Mouse (Mus musculus): ENCODE data around the gene Mov10l1.
A peak's percentile ranks its signal among the peaks of the same experiment; 100 is the strongest.

Gene Mov10l1

GRCm38 (mm10) chr15:88982534-88983079 is at the start of gene Mov10l1:
Gene Mov10l1 (plus strand): TSS chr15:88982909.
- DNase-seq (ENCODE audit: low read depth, low spot score) = peak; percentile 71

DNA sequence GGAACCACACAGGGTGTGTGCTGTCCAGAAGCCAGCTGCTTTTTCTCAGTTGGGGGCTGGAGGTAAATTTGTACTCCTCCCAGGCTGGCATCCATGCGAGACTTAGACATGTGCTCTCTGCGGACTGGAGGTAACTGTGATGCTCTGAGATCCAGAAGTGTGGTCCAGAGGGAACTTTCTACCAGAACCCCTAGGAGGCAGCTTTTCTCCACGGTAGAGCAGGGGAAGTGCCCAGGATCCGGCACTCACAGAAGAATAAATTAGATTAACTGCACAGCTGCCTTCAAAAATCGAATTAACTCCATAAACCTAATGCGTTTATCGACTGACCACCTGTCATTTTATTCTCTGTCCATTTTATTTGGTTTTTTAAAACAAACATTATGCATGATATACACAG is 48.6 kb upstream of the Mov10l1 start:
- no peak for DNase-seq (ENCODE audit: low read depth, low spot score)

GRCm38 (mm10) chr15:88936619-88937290 is 46.0 kb upstream of the Mov10l1 start:
- peak; percentile 30 for DNase-seq (ENCODE audit: low read depth, low spot score)

GRCm38 (mm10) chr15:88937291-88937650 is 45.4 kb upstream of the Mov10l1 start:
- DNase-seq (ENCODE audit: low read depth, low spot score) = no peak

DNA sequence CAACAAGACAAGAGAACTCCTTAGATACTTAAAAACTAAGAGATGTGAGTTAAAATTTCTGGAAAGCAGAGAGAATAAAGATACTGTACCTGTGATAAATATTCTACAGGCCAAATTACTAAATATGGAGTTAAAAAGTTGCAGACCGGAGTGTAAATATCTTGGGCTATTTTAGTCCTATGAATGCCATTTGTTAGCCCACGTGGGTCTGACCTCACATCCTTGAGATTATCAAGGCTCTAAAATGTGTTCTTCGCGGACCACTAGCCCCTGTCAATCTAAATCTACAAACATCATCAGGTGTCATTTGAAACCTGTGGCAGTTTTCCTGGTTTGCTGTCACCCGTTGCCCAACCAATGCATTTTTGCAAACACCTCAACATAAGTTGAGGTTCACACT is 39.9 kb upstream of the Mov10l1 start:
- no peak for DNase-seq (ENCODE audit: low read depth, low spot score)

DNA sequence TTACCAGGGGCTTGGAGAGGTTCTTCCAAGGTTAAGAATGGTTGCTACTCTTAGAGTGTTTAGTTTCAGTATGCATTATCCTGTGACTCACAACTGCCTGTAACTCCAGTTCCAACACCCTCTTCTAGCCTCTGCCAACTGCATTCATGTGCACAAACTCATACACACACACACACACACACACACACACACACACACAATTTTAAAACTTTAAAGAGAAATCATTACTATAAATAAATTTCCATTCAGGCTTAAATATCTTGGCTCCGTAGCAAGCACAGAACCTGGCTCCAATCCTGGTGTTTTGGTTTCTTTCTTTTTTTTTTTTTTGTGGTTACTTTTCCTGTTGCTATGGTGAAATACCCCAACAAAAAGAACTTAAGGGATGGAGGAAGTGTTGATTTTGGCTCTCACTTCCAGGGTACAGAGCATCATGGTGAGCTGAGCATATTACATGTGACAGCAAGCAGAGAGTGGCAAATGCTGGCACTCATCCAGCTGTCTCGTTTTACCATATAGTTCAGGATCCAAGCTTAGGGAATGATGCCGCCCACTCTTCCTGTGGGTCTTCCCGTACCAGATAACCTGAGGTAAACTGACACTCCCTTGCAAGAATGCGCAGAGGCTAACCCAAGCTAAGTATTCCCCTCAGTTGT is 38.7 kb upstream of the Mov10l1 start:
- no peak for DNase-seq (ENCODE audit: low read depth, low spot score)

- DNase-seq (ENCODE audit: low read depth, low spot score) = no peak
Observed at GRCm38 (mm10) chr15:88946851-88947250, 35.9 kb upstream of the Mov10l1 start.

DNA sequence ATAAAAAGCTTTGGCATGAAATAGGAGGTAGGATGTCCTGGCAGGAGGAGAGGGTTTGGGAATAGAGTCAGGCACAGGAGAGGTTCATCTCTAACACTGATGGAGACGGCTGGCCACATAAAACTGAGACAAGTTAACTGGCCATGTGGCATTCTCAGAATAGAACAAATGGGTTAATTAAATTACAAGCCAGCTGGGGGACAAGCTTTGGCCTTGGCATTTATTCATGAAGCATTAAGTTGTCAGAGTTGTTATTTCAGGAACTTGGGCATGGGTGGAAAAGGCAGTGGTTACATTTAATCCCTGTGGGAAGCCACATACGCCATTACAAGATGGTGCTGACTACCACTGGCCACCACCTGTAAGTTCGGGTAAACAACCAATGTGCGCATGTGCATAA is 31.5 kb upstream of the Mov10l1 start:
- peak; percentile 31 for DNase-seq (ENCODE audit: low read depth, low spot score)

- peak; percentile 32 for DNase-seq (ENCODE audit: low read depth, low spot score)
Observed at GRCm38 (mm10) chr15:88954368-88955072, 28.2 kb upstream of the Mov10l1 start, which contains the start of gene Ttll8. Gene Ttll8 (minus strand): TSS chr15:88954418.

GRCm38 (mm10) chr15:88955342-88955741 is 27.4 kb upstream of the Mov10l1 start:
- no peak for DNase-seq (ENCODE audit: low read depth, low spot score)

DNA sequence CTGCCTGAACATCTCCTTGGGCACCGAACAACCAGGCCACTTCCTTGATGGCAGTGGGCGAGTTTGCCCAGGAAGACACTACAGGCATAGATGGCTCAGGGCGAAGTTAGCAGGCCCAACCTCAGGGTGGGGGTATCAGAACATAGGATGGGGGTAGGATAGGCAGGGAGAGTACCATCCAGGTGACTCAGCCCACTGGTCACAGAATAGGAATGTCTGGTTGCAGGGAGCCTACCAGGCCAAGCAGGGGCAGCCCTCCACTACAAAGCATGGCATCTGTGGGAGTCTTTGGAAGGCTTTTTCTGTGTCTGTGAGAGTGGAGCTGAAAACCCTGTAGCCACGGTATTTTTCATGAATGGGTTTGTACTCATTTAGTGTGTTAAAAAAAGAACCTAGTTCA is 25.2 kb upstream of the Mov10l1 start:
- no peak for DNase-seq (ENCODE audit: low read depth, low spot score)

- no peak for DNase-seq (ENCODE audit: low read depth, low spot score)
Observed at GRCm38 (mm10) chr15:88964070-88964578, 18.6 kb upstream of the Mov10l1 start.

GRCm38 (mm10) chr15:88972300-88972699 is 10.4 kb upstream of the Mov10l1 start:
- DNase-seq (ENCODE audit: low read depth, low spot score) = no peak

GRCm38 (mm10) chr15:88978281-88979137 is 4.2 kb upstream of the Mov10l1 start, which contains the start of gene Mlc1:
Gene Mlc1 (minus strand): TSS chr15:88979007.
- DNase-seq (ENCODE audit: low read depth, low spot score) = no peak

- no peak for DNase-seq (ENCODE audit: low read depth, low spot score)
Observed at GRCm38 (mm10) chr15:88979138-88979446, 3.6 kb upstream of the Mov10l1 start.

- no peak for DNase-seq (ENCODE audit: low read depth, low spot score)
Observed at GRCm38 (mm10) chr15:88989236-88989635, 6.5 kb downstream of the Mov10l1 start.

DNA sequence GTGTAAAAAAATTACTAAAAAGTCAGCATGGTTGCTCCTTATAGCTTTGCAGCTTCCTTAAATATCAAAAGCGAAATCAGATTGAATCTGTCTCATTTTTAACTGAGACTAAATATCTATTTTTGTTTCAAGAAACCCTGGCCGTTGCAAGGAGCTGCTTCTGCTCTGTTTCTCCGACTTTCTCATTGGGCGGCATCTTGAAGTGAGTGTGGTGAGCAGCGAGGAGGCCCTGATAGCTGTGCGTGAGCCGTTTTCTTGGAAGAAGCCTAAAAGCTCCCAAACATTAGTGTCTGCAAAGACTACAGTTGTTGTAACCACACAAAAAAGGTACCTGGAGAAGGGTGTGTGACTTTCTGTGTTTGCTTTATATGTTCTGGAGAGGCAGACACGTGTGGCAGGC is 15.9 kb downstream of the Mov10l1 start:
- DNase-seq (ENCODE audit: low read depth, low spot score) = no peak

DNA sequence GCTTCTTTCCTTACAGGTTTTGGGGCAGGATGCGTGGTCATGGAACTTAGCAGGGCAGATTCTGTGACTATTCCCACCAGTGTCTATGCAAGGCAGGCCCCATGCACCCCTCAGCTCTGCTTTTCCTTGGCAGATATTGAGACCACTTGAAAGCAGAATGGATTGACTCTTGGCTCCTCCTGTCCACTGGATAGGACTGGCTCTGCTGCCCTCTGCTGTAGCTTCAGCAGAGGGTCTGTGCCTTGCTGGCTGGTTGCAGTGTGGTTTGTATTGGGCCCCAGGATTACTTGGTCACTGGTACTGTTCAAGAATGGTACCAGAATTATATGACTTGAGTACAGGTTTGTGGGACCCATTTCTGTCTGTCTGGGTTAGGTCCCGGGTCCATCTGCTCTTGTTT is 16.4 kb downstream of the Mov10l1 start:
- no peak for DNase-seq (ENCODE audit: low read depth, low spot score)

- no peak for DNase-seq (ENCODE audit: low read depth, low spot score)
Observed at GRCm38 (mm10) chr15:89000367-89000766, 17.7 kb downstream of the Mov10l1 start.

GRCm38 (mm10) chr15:89001245-89001644 is 18.5 kb downstream of the Mov10l1 start:
- no peak for DNase-seq (ENCODE audit: low read depth, low spot score)

DNA sequence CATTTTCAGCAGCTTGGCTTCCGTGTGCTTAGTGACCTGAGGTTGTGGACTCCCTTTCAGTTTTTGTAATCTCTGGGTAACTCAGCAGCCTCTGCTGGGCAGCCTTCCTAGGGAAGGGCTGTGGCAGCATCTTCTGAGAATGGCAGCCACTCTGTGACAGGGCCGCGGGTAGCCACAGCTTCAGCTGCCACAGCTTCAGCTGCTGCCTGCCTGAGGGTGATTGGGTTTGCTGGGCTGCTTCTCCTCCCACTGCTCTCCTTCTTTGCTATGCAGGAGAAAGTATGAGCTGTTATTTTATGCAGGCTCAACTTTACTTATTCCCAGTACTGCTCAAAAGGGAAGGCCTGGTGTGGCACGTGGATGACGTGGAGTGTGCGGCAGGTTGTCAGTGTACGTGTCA is 24.3 kb downstream of the Mov10l1 start:
- no peak for DNase-seq (ENCODE audit: low read depth, low spot score)
